Mouse (Mus musculus) liver, embryonic 16.5 days (tissue): ENCODE results near the gene Cyp4a32. TPM values are rescaled to one million over a fixed set of nuclear protein-coding genes. Genes with fewer than 3 reads are reported as not detected.
"Not testable (repeated sequence)": the region's sequence is repeated elsewhere in the genome, so short reads cannot be mapped to it uniquely, and the experiment has no call there.

ENCODE experiments used
- ATAC-seq: fragments of 200-750 bp; cut with Nextera tagmentation; 2 replicates; pipeline ENCODE4 v1.8.0; 2017; ENCODE audit warnings: low read depth, mild to moderate bottlenecking, moderate number of reproducible peaks, moderate library complexity
- H3K27ac ChIP-seq: fragments of 300-500 bp; sonication (generic); 2 replicates; pipeline ENCODE4 v1.5.1; 2014; ENCODE audit warnings: mild to moderate bottlenecking, low read length
- H3K27me3 ChIP-seq: fragments of 300-500 bp; sonication (generic); 2 replicates; pipeline ENCODE4 v1.6.1; 2014; ENCODE audit warnings: low read depth, low read length, mixed read lengths; ENCODE audit not compliant: control insufficient read depth, insufficient read depth
- H3K36me3 ChIP-seq: fragments of 300-500 bp; sonication (generic); 2 replicates; pipeline ENCODE4 v1.6.1; 2014; ENCODE audit warnings: mild to moderate bottlenecking; ENCODE audit not compliant: control insufficient read depth, insufficient read depth
- H3K4me1 ChIP-seq: fragments of 300-500 bp; sonication (generic); 2 replicates; pipeline ENCODE4 v1.6.1; 2014; ENCODE audit warnings: low read depth, low read length, mixed read lengths; ENCODE audit not compliant: control insufficient read depth
- H3K4me2 ChIP-seq: fragments of 300-500 bp; sonication (generic); 2 replicates; pipeline ENCODE4 v1.6.1; 2014; ENCODE audit warnings: low read depth, low read length, mixed read lengths
- H3K4me3 ChIP-seq: fragments of 300-500 bp; sonication (generic); 2 replicates; pipeline ENCODE4 v1.5.1; 2014; ENCODE audit warnings: low read depth, mild to moderate bottlenecking, low read length
- H3K9ac ChIP-seq: fragments of 300-500 bp; sonication (generic); 2 replicates; pipeline ENCODE4 v1.6.1; 2014; ENCODE audit warnings: low read depth, low read length
- H3K9me3 ChIP-seq: fragments of 300-500 bp; sonication (generic); replicated peaks from 2 replicates; pipeline ENCODE4 v1.6.1; 2016; ENCODE audit warnings: low read length; ENCODE audit not compliant: control insufficient read depth
- WGBS: fragments of 180-500 bp; shearing (Covaris S2); extraction: QIAGEN DNeasy Blood & Tissue Kit; methylation state at CpG from one replicate; pipeline ENCODE4 v1.1.7; 2014; ENCODE audit not compliant: insufficient replicate concordance; 5-methylcytosine and 5-hydroxymethylcytosine counted together
- polyA plus RNA-seq: library from polyadenylated mRNA; unstranded; fragments of >200 nt; fragmentation: Nextera tagmentation; extraction: Ambion mirVana; gene quantifications from 2 replicates; pipeline ENCODE4 v1.2.1, GENCODE M21; 2015

Cyp4a32 gene
- polyA plus RNA-seq = not detected in 2 replicates

- H3K9ac ChIP-seq, H3K27me3 ChIP-seq, H3K4me1 ChIP-seq, H3K4me2 ChIP-seq, H3K27ac ChIP-seq, ATAC-seq, H3K9me3 ChIP-seq, H3K36me3 ChIP-seq, H3K4me3 ChIP-seq: not testable (repeated sequence)
- 68% methylated on average over 8 of the region's 8 CpGs for WGBS
These were observed at the start of gene Cyp4a32 for GRCm38 (mm10) chr4:115600611-115601010. Gene Cyp4a32, plus strand, starts transcription at chr4:115600969.

DNA sequence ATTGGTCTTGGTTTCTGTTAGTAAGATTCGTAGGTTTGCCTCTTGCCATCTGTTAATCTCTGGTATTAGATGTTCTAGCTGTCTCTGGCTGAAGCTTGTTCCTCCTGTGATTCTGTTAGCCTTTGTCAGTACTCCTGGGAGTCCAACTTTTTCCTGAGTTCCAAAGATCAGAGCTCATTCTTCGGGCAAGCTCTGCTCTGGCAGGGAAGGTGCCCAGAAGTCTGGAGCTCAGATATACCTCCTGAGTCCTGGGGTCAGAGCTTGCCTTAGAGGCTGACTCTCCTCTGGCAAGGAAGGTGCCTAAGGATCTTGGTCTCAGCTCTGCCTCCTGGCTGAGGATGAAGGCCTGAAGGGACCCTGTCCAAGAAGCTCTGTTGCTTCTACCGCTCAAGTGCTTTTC is 48.0 kb upstream of the Cyp4a32 start:
- 57% methylated on average over 3 of the region's 3 CpGs for WGBS
- Histone ChIP-seq H3K9ac (no peak overlapping the region), H3K27me3 (no peaks in the 10 kb centered on the region), H3K4me2 (no peak overlapping the region), H3K27ac (no peak overlapping the region), H3K9me3 (no peaks in the 10 kb centered on the region), H3K4me1 (no peaks in the 10 kb centered on the region), H3K36me3 (no peaks in the 10 kb centered on the region), H3K4me3 (no peak overlapping the region)
- no peak for ATAC-seq

- H3K4me3 ChIP-seq = no peak overlapping the region
- no peaks in the 10 kb centered on the region for H3K27me3 ChIP-seq
- no peaks in the 10 kb centered on the region for H3K9me3 ChIP-seq
- H3K4me2 ChIP-seq = no peak overlapping the region
- no peaks in the 10 kb centered on the region for H3K4me1 ChIP-seq
- ATAC-seq = peak; percentile 32; the same call in 1 of the 2 replicates
- no peak overlapping the region for H3K9ac ChIP-seq
- H3K27ac ChIP-seq = no peak overlapping the region
- WGBS = 35% methylated on average over 2 of the region's 2 CpGs
- H3K36me3 ChIP-seq = no peaks in the 10 kb centered on the region
These were observed 45.3 kb upstream of the Cyp4a32 start for GRCm38 (mm10) chr4:115555513-115555912.

DNA sequence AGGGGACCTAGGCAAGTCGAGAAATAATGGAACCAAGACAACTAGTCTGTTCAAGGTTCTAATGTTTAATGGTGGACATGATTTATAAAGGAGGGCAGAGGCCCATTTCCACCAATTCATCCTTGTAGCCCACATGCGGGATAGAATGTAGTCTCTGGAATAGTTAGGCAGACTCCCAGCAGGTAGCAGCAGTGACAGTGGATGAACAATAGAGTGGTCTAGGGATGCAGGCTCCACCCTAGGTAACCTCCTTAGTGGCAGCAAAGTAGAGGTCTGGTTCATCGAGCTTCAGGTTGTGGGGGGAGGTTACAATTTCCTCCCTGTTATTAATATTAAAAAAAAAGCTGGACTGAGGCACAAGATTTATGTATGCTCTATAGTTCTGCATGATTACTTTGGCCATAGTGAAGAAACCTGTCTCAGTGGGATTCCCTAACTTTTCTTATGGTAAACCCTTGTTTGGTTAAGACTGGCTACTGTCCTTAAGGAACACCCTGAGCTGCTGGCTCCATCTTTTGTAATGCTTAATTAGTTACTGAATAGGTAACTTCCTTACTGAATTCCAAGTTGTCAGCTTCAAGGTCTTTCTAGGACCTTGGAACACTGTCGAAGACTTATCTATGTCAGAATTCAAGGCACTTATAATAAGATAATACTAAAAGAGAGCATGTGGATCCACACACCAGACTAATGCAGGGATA is 42.8 kb upstream of the Cyp4a32 start:
- no peak overlapping the region for H3K27ac ChIP-seq
- no peaks in the 10 kb centered on the region for H3K36me3 ChIP-seq
- no peaks in the 10 kb centered on the region for H3K9me3 ChIP-seq
- ATAC-seq = no peak
- WGBS = 45% methylated on average over 4 of the region's 4 CpGs
- H3K9ac ChIP-seq = no peak overlapping the region
- H3K4me3 ChIP-seq = no peak overlapping the region
- H3K27me3 ChIP-seq = no peaks in the 10 kb centered on the region
- no peak overlapping the region for H3K4me2 ChIP-seq
- no peaks in the 10 kb centered on the region for H3K4me1 ChIP-seq

DNA sequence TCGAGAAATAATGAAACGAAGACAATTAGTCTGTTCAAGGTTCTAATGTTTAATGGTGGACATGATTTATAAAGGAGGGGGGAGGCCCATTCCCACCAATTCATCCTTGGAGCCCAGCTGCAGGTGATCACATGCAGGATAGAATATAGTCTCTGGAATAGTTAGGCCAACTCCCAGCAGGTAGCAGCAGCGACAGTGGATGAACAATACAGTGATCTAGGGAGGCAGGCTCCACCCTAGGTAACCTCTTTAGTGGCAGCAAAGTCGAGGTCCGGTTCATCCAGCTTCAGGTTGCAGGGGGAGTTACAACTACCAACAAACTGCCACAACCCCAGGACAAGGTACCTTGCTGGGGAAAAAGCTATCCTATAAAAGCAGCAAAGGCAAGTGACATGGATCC is 39.5 kb upstream of the Cyp4a32 start:
- not testable (repeated sequence) for H3K27ac ChIP-seq, H3K27me3 ChIP-seq, H3K4me1 ChIP-seq, H3K9ac ChIP-seq, H3K4me2 ChIP-seq, ATAC-seq, H3K9me3 ChIP-seq, H3K4me3 ChIP-seq, H3K36me3 ChIP-seq
- WGBS = 56% methylated on average over 5 of the region's 5 CpGs

DNA sequence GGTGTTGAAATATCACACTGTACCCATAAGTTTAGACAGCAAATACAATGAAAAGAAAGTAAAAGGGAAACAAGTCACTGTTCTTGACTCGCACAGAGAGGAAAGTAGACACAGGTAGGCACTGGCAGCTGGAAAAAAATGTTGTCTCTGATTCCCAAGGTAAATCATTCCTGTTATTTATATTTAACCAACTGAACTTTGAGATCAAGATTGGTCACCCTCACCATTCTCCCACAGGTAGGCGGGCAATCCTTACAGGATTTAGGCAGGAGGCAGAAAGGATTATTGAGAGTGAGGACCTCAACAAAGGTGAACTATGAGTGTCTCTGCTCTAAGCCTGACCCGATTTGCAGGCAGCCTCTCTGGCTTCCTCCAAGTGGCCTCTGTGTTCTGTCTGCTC is 37.4 kb upstream of the Cyp4a32 start, which contains the start of gene Cyp4a31:
Gene Cyp4a31, plus strand, starts transcription at position 249 of the 400 bp plus-strand sequence.
- no peak within 1 kb of the TSS for H3K4me2 ChIP-seq
- H3K27ac ChIP-seq = no peak within 1 kb of the TSS
- WGBS = 53% methylated on average over 3 of the region's 3 CpGs
- H3K27me3 ChIP-seq = no peaks in the 10 kb centered on the region
- H3K36me3 ChIP-seq = no peaks in the 10 kb centered on the region
- no peak within 1 kb of the TSS for H3K4me3 ChIP-seq
- H3K9me3 ChIP-seq = no peaks in the 10 kb centered on the region
- H3K4me1 ChIP-seq = no peaks in the 10 kb centered on the region
- H3K9ac ChIP-seq = no peak within 1 kb of the TSS
- ATAC-seq = no peak

- not testable (repeated sequence) for H3K9me3 ChIP-seq, H3K4me2 ChIP-seq, H3K4me1 ChIP-seq, H3K9ac ChIP-seq, H3K27me3 ChIP-seq, H3K4me3 ChIP-seq, H3K27ac ChIP-seq, H3K36me3 ChIP-seq
- WGBS = 46% methylated on average over 5 of the region's 6 CpGs
- peak; percentile 41; the same call in 1 of the 2 replicates for ATAC-seq
These were observed 36.1 kb upstream of the Cyp4a32 start for GRCm38 (mm10) chr4:115564469-115565225.

DNA sequence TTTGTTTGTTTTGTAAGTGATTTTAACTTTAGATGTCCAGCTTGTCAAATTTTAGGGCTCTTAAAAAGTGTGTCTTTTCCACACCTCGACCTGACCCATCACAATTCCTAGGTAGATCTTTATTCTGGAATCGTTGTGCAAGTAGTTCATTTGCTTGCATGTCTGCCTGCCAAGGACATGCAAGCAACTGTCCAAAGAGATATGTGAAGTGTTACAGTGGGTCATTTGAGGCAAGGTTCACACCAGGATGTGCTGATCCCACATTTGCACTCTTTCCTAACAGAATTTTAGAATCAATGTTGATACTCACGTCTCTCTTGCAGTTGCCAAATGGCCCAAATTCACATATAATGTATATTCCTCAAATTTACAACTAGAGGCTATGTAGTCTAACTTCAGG is 25.5 kb upstream of the Cyp4a32 start:
- Histone ChIP-seq H3K4me2 (no peak overlapping the region), H3K27ac (no peak overlapping the region), H3K9ac (no peak overlapping the region), H3K9me3 (no peaks in the 10 kb centered on the region), H3K4me1 (no peaks in the 10 kb centered on the region), H3K27me3 (no peaks in the 10 kb centered on the region), H3K4me3 (no peak overlapping the region), H3K36me3 (no peaks in the 10 kb centered on the region)
- ATAC-seq = no peak
- 50% methylated on average over 3 of the region's 3 CpGs for WGBS

GRCm38 (mm10) chr4:115575776-115576175 is 25.0 kb upstream of the Cyp4a32 start:
- no peak overlapping the region for H3K27ac ChIP-seq
- H3K4me2 ChIP-seq = no peak overlapping the region
- H3K9ac ChIP-seq = no peak overlapping the region
- H3K27me3 ChIP-seq = no peaks in the 10 kb centered on the region
- 50% methylated on average over 2 of the region's 2 CpGs for WGBS
- no peak for ATAC-seq
- no peaks in the 10 kb centered on the region for H3K9me3 ChIP-seq
- no peak overlapping the region for H3K4me3 ChIP-seq
- no peaks in the 10 kb centered on the region for H3K4me1 ChIP-seq
- no peaks in the 10 kb centered on the region for H3K36me3 ChIP-seq
